Mouse (Mus musculus): Measurements from ENCODE around the gene Rnf224.

DNA sequence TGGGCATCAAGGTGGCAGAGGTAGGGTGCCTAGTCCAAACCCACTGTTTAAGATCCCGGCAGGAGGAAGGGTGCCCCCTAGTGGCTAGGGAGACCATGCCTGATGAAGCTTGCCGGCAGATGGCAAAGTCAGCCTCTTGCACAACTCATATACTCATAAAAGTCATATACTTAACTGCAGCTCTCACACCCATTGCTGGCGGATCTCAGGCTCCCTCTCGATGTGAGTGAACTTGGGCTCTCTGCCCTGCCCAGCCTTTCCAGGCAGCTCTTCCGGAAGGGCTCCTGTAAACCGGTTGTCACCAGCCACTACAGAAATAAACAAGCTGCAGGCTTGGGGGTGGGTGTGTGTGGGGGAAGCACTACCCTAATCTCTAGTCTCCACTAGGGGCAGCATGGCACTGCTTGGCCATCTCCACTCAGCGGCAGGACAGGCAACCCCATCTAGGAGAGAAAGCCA is 8.1 kb downstream of the Rnf224 start:
- TF ChIP-seq CTCF (conservative IDR thresholded peaks at IDR 0.05; ENCODE audit: insufficient read depth, insufficient read length, low read depth, low read length) (peak; percentile 93), POLR2A (IDR thresholded peaks at IDR 0.05; ENCODE audit: low read depth, low read length) (peak; percentile 10)

Measured in kidney, adult 2 months (tissue).